Mouse (Mus musculus) midbrain, embryonic 14.5 days (tissue): ENCODE results near the gene Armcx6. TPM values are rescaled to one million over a fixed set of nuclear protein-coding genes. Genes with fewer than 3 reads are reported as not detected.

Experiments used
- microRNA-seq: library from miRNA; unstranded; fragments of <30 nt; microRNA quantifications from one replicate; pipeline ENCODE4, GENCODE M21; 2016
- polyA plus RNA-seq: library from polyadenylated mRNA; unstranded; fragments of >200 nt; fragmentation: Nextera tagmentation; extraction: Ambion mirVana; gene quantifications from 2 replicates; pipeline ENCODE4 v1.2.1, GENCODE M21; 2014

Armcx6 gene
- polyA plus RNA-seq, 1 experiment from 2014 or later: 38.1 TPM

Small RNA genes within 50 kb of the gene (microRNA-seq; reads per million reads assigned to microRNA genes)
- gene Mir7093: 0.88 reads per million

Other genes starting within 250 kb of the Armcx6 start
- 41.4 and 47.1 TPM in 2 replicates for gene Timm8a1, start 209.6 kb downstream of the Armcx6 start, polyA plus RNA-seq
- 0.26 TPM in 1 of 2 replicates, not detected in the other for gene Btk, start 167.8 kb downstream of the Armcx6 start, polyA plus RNA-seq
- gene Rpl36a, start 165.8 kb downstream of the Armcx6 start, polyA plus RNA-seq: 207 and 220 TPM in 2 replicates
- gene Gla, start 150.3 kb downstream of the Armcx6 start, polyA plus RNA-seq: 1.6 and 1.9 TPM in 2 replicates
- 92.3 and 106 TPM in 2 replicates for gene Hnrnph2, start 150.2 kb downstream of the Armcx6 start, polyA plus RNA-seq
- gene Armcx4, start 64.9 kb downstream of the Armcx6 start, polyA plus RNA-seq: 7.1 TPM in 2 replicates
- gene Armcx1, start 33.5 kb downstream of the Armcx6 start, polyA plus RNA-seq: 70.1 and 70.2 TPM in 2 replicates
- gene Armcx3, start 5.2 kb upstream of the Armcx6 start, polyA plus RNA-seq: 57.3 and 69.9 TPM in 2 replicates
- 81.8 and 90.9 TPM in 2 replicates for gene Armcx2, start 57.8 kb upstream of the Armcx6 start, polyA plus RNA-seq
- 0.27 and 0.43 TPM in 2 replicates for gene Nxf2, start 213.3 kb upstream of the Armcx6 start, polyA plus RNA-seq